In the genomic region with DNA sequence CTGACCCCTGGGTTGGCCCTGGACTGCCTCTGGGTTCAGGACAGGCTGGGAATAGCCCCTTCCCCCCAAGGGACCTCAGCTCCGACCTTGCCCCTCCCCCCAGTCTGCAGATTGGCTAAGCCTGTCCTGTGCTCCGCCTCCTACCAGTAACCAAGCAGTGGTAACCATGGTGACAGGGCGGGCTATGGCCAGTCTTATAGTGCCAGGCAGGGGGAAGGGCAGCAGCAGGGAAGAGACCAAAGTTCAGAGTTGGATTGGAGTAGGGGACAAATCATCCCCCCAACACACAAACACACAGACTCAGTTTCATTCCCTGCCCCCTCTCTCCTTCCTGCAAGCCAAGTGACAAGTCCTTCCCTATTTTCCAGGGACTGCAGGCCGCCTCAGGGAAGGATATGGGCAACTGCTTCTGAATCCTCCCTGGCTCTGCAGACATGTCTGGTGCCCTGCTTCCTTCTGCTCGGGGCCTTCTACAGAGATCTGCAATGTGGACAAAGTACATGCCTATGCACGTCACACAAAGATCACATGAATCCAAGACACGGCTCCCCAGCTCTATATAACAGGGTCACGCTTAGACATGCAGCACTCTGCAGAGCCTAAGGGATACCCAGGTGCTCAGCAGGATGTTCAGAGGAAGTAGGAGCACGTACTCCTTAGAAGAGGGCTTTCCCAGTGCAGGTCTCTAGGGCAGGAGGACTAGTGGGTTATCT, we compare ENCODE assay signal across 8 mouse cellular contexts. TPM values are rescaled to one million over a fixed set of nuclear protein-coding genes. Genes with fewer than 3 reads are reported as not detected.
DNase-seq lines count a peak whose midpoint lies in the region; ATAC-seq and TF ChIP-seq lines count a peak whose summit lies in the region.

No protein-coding gene starts in this region.

- no peaks in the 10 kb centered on the region for H3K27me3 ChIP-seq in embryonic facial prominence, embryonic 14.5 days (replicated peaks; ENCODE audit: control insufficient read depth, insufficient read depth, low read length)
- H3K27me3 ChIP-seq in hindbrain, embryonic 15.5 days: no peaks in the 10 kb centered on the region
- H3K27me3 ChIP-seq in lung, postnatal 0 days (replicated peaks; ENCODE audit: insufficient read depth, low read length): no peaks in the 10 kb centered on the region

- peak; percentile 77 for DNase-seq in urinary bladder, postnatal 14 days (ENCODE audit: low spot score)
- DNase-seq in urinary bladder, adult 2 months (ENCODE audit: low spot score): no peak
- peak; percentile 93 for DNase-seq in embryonic facial prominence, embryonic 14.5 days (ENCODE audit: low spot score)
- peak; percentile 62 for DNase-seq in left cerebral cortex, adult 11 months (ENCODE audit: low spot score)
- peak; percentile 92 for DNase-seq in lung, postnatal 0 days (ENCODE audit: low spot score)
- DNase-seq in right cerebral cortex, postnatal 10 days (ENCODE audit: low spot score in 2 of 2): peak; percentile 87 to 91
- no peak for DNase-seq in thymus, postnatal 25 days

- H3K9me3 ChIP-seq in embryonic facial prominence, embryonic 14.5 days (ENCODE audit: control insufficient read depth, low read length): no peaks in the 10 kb centered on the region
- H3K9me3 ChIP-seq in hindbrain, embryonic 15.5 days: no peaks in the 10 kb centered on the region
- no peaks in the 10 kb centered on the region for H3K9me3 ChIP-seq in lung, postnatal 0 days (ENCODE audit: low read length)

- no peak for TF ChIP-seq CTCF in lung, postnatal 0 days (IDR thresholded peaks at IDR 0.05)

- ATAC-seq in embryonic facial prominence, embryonic 14.5 days (ENCODE audit: low read depth): peak; percentile 74
- ATAC-seq in hindbrain, embryonic 15.5 days (ENCODE audit: low FRiP score, low read depth): peak; percentile 92
- peak; percentile 55 for ATAC-seq in lung, postnatal 0 days

- no peak overlapping the region for H3K4me2 ChIP-seq in embryonic facial prominence, embryonic 14.5 days (ENCODE audit: low read depth, low read length)
- peak overlapping the region; percentile 32 for H3K4me2 ChIP-seq in hindbrain, embryonic 15.5 days
- peak overlapping the region; percentile 22; the same call in 1 of the 2 replicates for H3K4me2 ChIP-seq in lung, postnatal 0 days (replicated peaks; ENCODE audit: low read depth, low read length)

- no peak overlapping the region for H3K4me3 ChIP-seq in embryonic facial prominence, embryonic 14.5 days (ENCODE audit: low read depth, low read length)
- no peak overlapping the region for H3K4me3 ChIP-seq in hindbrain, embryonic 15.5 days
- no peak overlapping the region for H3K4me3 ChIP-seq in lung, postnatal 0 days (ENCODE audit: low read depth, low read length)

- peaks cover 68% of the 10 kb centered on the region for H3K36me3 ChIP-seq in embryonic facial prominence, embryonic 14.5 days (ENCODE audit: control insufficient read depth, insufficient read depth, low read length)
- 0 out of 2 replicates have a peak, but pooled peaks cover 9% of the 10 kb centered on the region for H3K36me3 ChIP-seq in hindbrain, embryonic 15.5 days
- no peaks in the 10 kb centered on the region for H3K36me3 ChIP-seq in lung, postnatal 0 days (ENCODE audit: insufficient read depth, low read length)

- H3K4me1 ChIP-seq in embryonic facial prominence, embryonic 14.5 days (ENCODE audit: control insufficient read depth, insufficient read depth, low read length): peaks cover 29% of the 10 kb centered on the region
- H3K4me1 ChIP-seq in hindbrain, embryonic 15.5 days (replicated peaks): peaks cover 87% of the 10 kb centered on the region
- peaks cover 23% of the 10 kb centered on the region; the same call in 1 of the 2 replicates for H3K4me1 ChIP-seq in lung, postnatal 0 days (ENCODE audit: insufficient read depth, low read depth, low read length)

- no peak for TF ChIP-seq EP300 in lung, postnatal 0 days (IDR thresholded peaks at IDR 0.05)

- peak overlapping the region; percentile 52 for H3K27ac ChIP-seq in embryonic facial prominence, embryonic 14.5 days (replicated peaks; ENCODE audit: low read depth, low read length)
- peak overlapping the region; percentile 75 for H3K27ac ChIP-seq in hindbrain, embryonic 15.5 days (replicated peaks)
- peak overlapping the region; percentile 88 for H3K27ac ChIP-seq in lung, postnatal 0 days (ENCODE audit: low read length)

- 0 out of 2 replicates have a peak overlapping the region, but pooled peaks have one; percentile 11 for H3K9ac ChIP-seq in embryonic facial prominence, embryonic 14.5 days (ENCODE audit: low read depth, low read length)
- 0 out of 2 replicates have a peak overlapping the region, but pooled peaks have one; percentile 1 for H3K9ac ChIP-seq in hindbrain, embryonic 15.5 days
- H3K9ac ChIP-seq in lung, postnatal 0 days (replicated peaks; ENCODE audit: low read depth): no peak overlapping the region; the same call in 1 of the 2 replicates

- WGBS in embryonic facial prominence, embryonic 14.5 days: 23% methylated on average over 9 of the region's 9 CpGs
- WGBS in hindbrain, embryonic 15.5 days: 13% methylated on average over 9 of the region's 9 CpGs
- WGBS in lung, postnatal 0 days: 25% methylated on average over 9 of the region's 9 CpGs

RNA-seq across cellular contexts. Expression of a gene that starts 14.5 kb away (rescaled TPM):
- polyA plus RNA-seq in urinary bladder, adult 2 months (2012; rRNA removed): 67.7 and 98.4 TPM in 2 replicates
- polyA plus RNA-seq in embryonic facial prominence, embryonic 14.5 days (2014; fragmentation: Nextera tagmentation; extraction: Ambion mirVana): 59.8 and 66.8 TPM in 2 replicates
- 80.0 and 86.3 TPM in 2 replicates for polyA plus RNA-seq in hindbrain, embryonic 15.5 days (2015; fragmentation: Nextera tagmentation; extraction: Ambion mirVana)
- 65.1 and 85.0 TPM in 2 replicates for polyA plus RNA-seq in lung, postnatal 0 days (2015; fragmentation: Nextera tagmentation; extraction: Ambion mirVana)

Comparison
In these comparisons a context has a peak if more than half of its experiments do, and no peak if none do; other contexts are left out.
1. DNase-seq: peak in urinary bladder, postnatal 14 days (single experiment), embryonic facial prominence, embryonic 14.5 days (single experiment), left cerebral cortex, adult 11 months (single experiment), lung, postnatal 0 days (single experiment) and right cerebral cortex, postnatal 10 days (2 of 2); none in urinary bladder, adult 2 months (single experiment) and thymus, postnatal 25 days (single experiment).
2. Peak in every context shown above with its lines, with median percentiles within 50 percentile points of each other: ATAC-seq and H3K27ac ChIP-seq.